Mouse (Mus musculus) megakaryocyte-erythroid progenitor cell, adult 5-6 weeks (primary cell): ENCODE data around the gene Nabp1. TPM values are rescaled to one million over a fixed set of nuclear protein-coding genes. Genes with fewer than 3 reads are reported as not detected.
"Not testable (repeated sequence)": the region's sequence is repeated elsewhere in the genome, so short reads cannot be mapped to it uniquely, and the experiment has no call there.

Source experiments
- ATAC-seq: replicated peaks from 2 replicates; pipeline ENCODE4 v1.8.0; 2016; ENCODE audit warnings: mild to moderate bottlenecking, inconsistent platforms; ENCODE audit not compliant: severe bottlenecking, poor library complexity, low FRiP score, low TSS enrichment
- total RNA-seq, 2 experiments: library from RNA; stranded (forward) in 1 of 2; stranded (reverse) in 1 of 2; fragments of 200-1000, 215-1000 nt in 1 of 2; fragments of >200 nt in 1 of 2; fragmentation: Nextera tagmentation in 1 of 2; gene quantifications; 2 replicates each; pipeline ENCODE4 v1.2.3; 2014 to 2017

Gene Nabp1
- total RNA-seq, 2 experiments from 2014 or later = 7.1 to 36.0 TPM

DNA sequence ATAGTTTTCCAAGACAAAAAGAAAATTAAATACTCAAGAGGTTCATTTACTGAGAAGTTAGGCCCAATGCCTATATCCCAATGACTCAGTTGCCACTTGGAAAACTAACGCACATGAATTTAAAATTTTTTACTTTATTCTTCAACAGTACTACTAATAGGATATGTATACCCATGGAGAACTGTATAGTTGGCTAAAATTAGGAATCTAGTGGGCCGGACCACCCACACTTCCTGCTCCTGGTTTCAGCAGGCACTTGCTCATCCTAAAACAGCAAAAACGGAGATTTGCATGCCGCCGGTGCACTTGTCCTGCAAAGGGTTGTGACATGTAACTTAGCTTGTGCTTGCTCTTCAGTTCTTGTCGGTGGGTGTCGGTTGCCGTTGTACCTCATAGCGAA is 51.9 kb downstream of the Nabp1 start:
- ATAC-seq = no peak

DNA sequence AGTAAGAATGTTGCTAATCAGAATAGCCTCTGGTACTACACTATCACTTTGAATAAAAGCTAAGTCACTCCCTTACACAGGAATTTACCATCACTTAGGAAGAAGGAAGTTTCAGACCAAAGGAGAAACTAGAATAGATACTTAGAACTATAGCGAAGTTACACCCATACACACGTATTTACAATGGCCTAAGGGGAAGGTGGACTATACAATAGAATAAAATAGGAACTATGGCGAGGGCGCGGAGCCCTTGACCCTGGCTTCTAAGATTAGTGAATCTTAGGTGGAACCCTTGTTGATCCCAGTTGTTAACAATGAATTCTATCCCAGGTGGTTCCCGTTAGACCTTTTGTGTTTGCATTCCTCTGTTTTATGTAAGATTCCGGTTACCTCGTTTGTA is 57.2 kb downstream of the Nabp1 start:
- not testable (repeated sequence) for ATAC-seq

DNA sequence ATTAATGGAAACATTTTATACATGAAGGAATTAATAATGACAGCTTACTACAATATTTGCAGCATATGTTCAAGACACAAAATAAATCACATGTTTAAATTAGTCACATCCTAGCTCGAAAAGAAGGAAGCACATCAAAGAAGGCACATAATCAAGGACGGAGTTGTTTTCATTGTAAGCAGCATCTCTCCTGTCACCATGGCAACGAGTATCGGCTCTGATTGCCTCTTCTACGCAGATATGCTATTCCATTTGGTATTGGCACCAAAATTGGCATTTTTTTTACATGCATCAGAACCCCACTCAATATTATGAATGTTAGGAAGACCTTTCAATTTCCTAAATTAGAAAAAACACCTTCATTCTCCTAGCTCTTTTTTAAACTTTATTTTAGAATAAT is 59.5 kb downstream of the Nabp1 start:
- no peak for ATAC-seq

Other genes with a start within 250 kb of the Nabp1 start
- 0.70 and 1.1 TPM in 2 replicates for gene Cavin2, start 189.3 kb downstream of the Nabp1 start, total RNA-seq (2014; fragmentation: Nextera tagmentation)
- 7.1 and 19.1 TPM in 2 replicates for gene Cavin2, start 189.3 kb downstream of the Nabp1 start, total RNA-seq (2017)